Mouse (Mus musculus) liver, embryonic 14.5 days (tissue): ENCODE measurements at regions not wholly inside any gene's neighbourhood (a gene's known extent, or its start where the extent isn't known, plus 50 kb on each side); places are given as distances from the start of the nearest gene placed in this dataset.

ENCODE experiments used
- CTCF ChIP-seq: IDR thresholded peaks from 2 replicates; pipeline ENCODE4 v1.5.1; 2016; ENCODE audit warnings: antibody characterized with exemption, low read depth, control low read depth
- EP300 ChIP-seq: IDR thresholded peaks from 2 replicates; pipeline ENCODE4 v1.6.1; 2016; ENCODE audit warnings: antibody characterized with exemption, low read depth

GRCm38 (mm10) chr5:51923417-51923816 is 266.9 kb downstream of the Dhx15 start:
- no peak for TF ChIP-seq CTCF
- TF ChIP-seq EP300: no peak
